Mouse (Mus musculus) embryonic facial prominence, embryonic 11.5 days (tissue): ENCODE measurements at regions not wholly inside any gene's neighbourhood (a gene's known extent, or its start where the extent isn't known, plus 50 kb on each side); places are given as distances from the start of the nearest gene placed in this dataset.

Experiments
- ATAC-seq: fragments of 200-750 bp; cut with Nextera tagmentation; replicated peaks from 2 replicates; pipeline ENCODE4 v1.8.0; 2017; ENCODE audit warnings: low read depth; ENCODE audit not compliant: insufficient number of reproducible peaks, low FRiP score, low TSS enrichment
- DNase-seq: peaks from one replicate; pipeline ENCODE4 v3.0.0-alpha.2; 2015; ENCODE audit warnings: low spot score
- H3K27ac ChIP-seq: fragments of 300-500 bp; sonication (generic); replicated peaks from 2 replicates; pipeline ENCODE4 v1.5.1; 2014; ENCODE audit warnings: mild to moderate bottlenecking, low read depth, low read length, control low read depth
- H3K27me3 ChIP-seq: fragments of 300-500 bp; sonication (generic); 2 replicates; pipeline ENCODE4 v1.6.1; 2014; ENCODE audit warnings: mild to moderate bottlenecking, low read length, moderate library complexity, mixed read lengths; ENCODE audit not compliant: control insufficient read depth, insufficient read depth
- H3K36me3 ChIP-seq: fragments of 300-500 bp; sonication (generic); replicated peaks from 2 replicates; pipeline ENCODE4 v1.6.1; 2014; ENCODE audit warnings: low read depth, mild to moderate bottlenecking, low read length, moderate library complexity, mixed read lengths; ENCODE audit not compliant: control insufficient read depth, insufficient read depth
- H3K4me1 ChIP-seq: fragments of 300-500 bp; sonication (generic); 2 replicates; pipeline ENCODE4 v1.6.1; 2014; ENCODE audit warnings: low read length, mixed read lengths; ENCODE audit not compliant: control insufficient read depth, insufficient read depth
- H3K4me2 ChIP-seq: fragments of 300-500 bp; sonication (generic); 2 replicates; pipeline ENCODE4 v1.6.1; 2014; ENCODE audit warnings: low read depth, mild to moderate bottlenecking, control low read depth, low read length, moderate library complexity
- H3K4me3 ChIP-seq: fragments of 300-500 bp; sonication (generic); 2 replicates; pipeline ENCODE4 v1.5.1; 2014; ENCODE audit warnings: low read depth, low read length, control low read depth
- H3K9ac ChIP-seq: fragments of 300-500 bp; sonication (generic); replicated peaks from 2 replicates; pipeline ENCODE4 v1.6.1; 2014; ENCODE audit warnings: mild to moderate bottlenecking, control low read depth, low read length
- H3K9me3 ChIP-seq: fragments of 300-500 bp; sonication (generic); replicated peaks from 2 replicates; pipeline ENCODE4 v1.6.1; 2016; ENCODE audit warnings: mild to moderate bottlenecking, low read length, inconsistent platforms, mixed read lengths; ENCODE audit not compliant: control insufficient read depth
- WGBS: fragments of 180-500 bp; shearing (Covaris S2); extraction: QIAGEN DNeasy Blood & Tissue Kit; methylation state at CpG from one replicate; pipeline ENCODE4 v1.1.7; 2014; 5-methylcytosine and 5-hydroxymethylcytosine counted together

- ATAC-seq (no peak), DNase-seq (no peak)
- H3K9ac ChIP-seq: no peak overlapping the region
- no peaks in the 10 kb centered on the region for H3K9me3 ChIP-seq
- no peaks in the 10 kb centered on the region for H3K4me1 ChIP-seq
- H3K4me2 ChIP-seq: no peak overlapping the region
- no peaks in the 10 kb centered on the region for H3K36me3 ChIP-seq
- no peaks in the 10 kb centered on the region for H3K27me3 ChIP-seq
- no peak overlapping the region for H3K27ac ChIP-seq
- 70% methylated on average over 1 of the region's 1 CpGs for WGBS
- no peak overlapping the region for H3K4me3 ChIP-seq
These were observed 778.5 kb downstream of the Nova1 start for GRCm38 (mm10) chr12:46040216-46040615.

DNA sequence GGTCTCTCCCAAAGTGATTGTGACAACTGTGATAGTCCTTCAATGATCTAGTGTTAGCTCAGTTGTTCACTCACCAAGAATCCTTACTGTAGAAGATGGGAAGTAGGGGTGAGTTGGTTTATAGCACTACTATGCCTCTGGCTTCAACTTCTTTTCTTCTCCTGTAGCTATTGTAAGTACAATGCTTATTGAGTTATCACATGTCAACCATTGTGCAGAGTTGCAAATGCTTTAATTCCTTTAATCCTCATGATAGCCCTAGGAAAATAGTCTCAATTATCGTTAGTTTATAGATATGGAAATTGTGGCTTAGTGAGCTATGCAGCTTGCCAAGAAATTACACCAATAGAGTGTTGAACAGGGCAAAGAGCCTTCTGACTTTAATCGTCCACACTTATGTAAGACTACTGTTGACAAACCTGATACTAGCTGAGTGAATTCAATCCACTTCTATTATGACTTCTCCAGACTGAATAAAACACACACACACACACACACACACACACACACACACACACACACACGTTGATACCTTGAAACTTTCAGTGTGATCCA lies 782.1 kb downstream of the Nova1 start:
- Histone ChIP-seq H3K27ac (no peak overlapping the region), H3K36me3 (no peaks in the 10 kb centered on the region), H3K4me1 (no peaks in the 10 kb centered on the region), H3K27me3 (no peaks in the 10 kb centered on the region), H3K4me3 (no peak overlapping the region), H3K9ac (no peak overlapping the region), H3K9me3 (no peaks in the 10 kb centered on the region), H3K4me2 (no peak overlapping the region)
- DNase-seq (no peak), ATAC-seq (no peak)
- 78% methylated on average over 3 of the region's 3 CpGs for WGBS

GRCm38 (mm10) chr12:46025266-46025665 lies 793.5 kb downstream of the Nova1 start:
- ATAC-seq (no peak), DNase-seq (no peak)
- Histone ChIP-seq H3K4me3 (no peak overlapping the region), H3K9ac (no peak overlapping the region), H3K27ac (no peak overlapping the region), H3K36me3 (no peaks in the 10 kb centered on the region), H3K9me3 (no peaks in the 10 kb centered on the region), H3K4me2 (no peak overlapping the region), H3K27me3 (no peaks in the 10 kb centered on the region), H3K4me1 (no peaks in the 10 kb centered on the region)
- WGBS: 87% methylated on average over 5 of the region's 5 CpGs

- no peaks in the 10 kb centered on the region for H3K27me3 ChIP-seq
- no peak overlapping the region for H3K9ac ChIP-seq
- DNase-seq (no peak), ATAC-seq (no peak)
- no peaks in the 10 kb centered on the region for H3K36me3 ChIP-seq
- no peaks in the 10 kb centered on the region for H3K4me1 ChIP-seq
- H3K4me2 ChIP-seq: no peak overlapping the region
- no peak overlapping the region for H3K27ac ChIP-seq
- no peaks in the 10 kb centered on the region for H3K9me3 ChIP-seq
- 75% methylated on average over 4 of the region's 4 CpGs for WGBS
- H3K4me3 ChIP-seq: no peak overlapping the region
These were observed 797.2 kb downstream of the Nova1 start for GRCm38 (mm10) chr12:46021546-46021910.

GRCm38 (mm10) chr12:46020835-46021545 lies 797.7 kb downstream of the Nova1 start:
- H3K4me1 ChIP-seq: no peaks in the 10 kb centered on the region
- no peak overlapping the region for H3K9ac ChIP-seq
- DNase-seq (peak; percentile 0), ATAC-seq (no peak)
- H3K27me3 ChIP-seq: no peaks in the 10 kb centered on the region
- 74% methylated on average over 6 of the region's 6 CpGs for WGBS
- no peaks in the 10 kb centered on the region for H3K9me3 ChIP-seq
- H3K36me3 ChIP-seq: no peaks in the 10 kb centered on the region
- no peak overlapping the region for H3K27ac ChIP-seq
- no peak overlapping the region for H3K4me2 ChIP-seq
- no peak overlapping the region for H3K4me3 ChIP-seq

- no peak for ATAC-seq
- Histone ChIP-seq H3K4me3 (no peak overlapping the region), H3K9ac (no peak overlapping the region), H3K9me3 (no peaks in the 10 kb centered on the region), H3K27ac (no peak overlapping the region), H3K36me3 (no peaks in the 10 kb centered on the region), H3K27me3 (no peaks in the 10 kb centered on the region), H3K4me2 (no peak overlapping the region), H3K4me1 (no peaks in the 10 kb centered on the region)
- DNase-seq: no peak
These were observed 840.9 kb downstream of the Nova1 start for GRCm38 (mm10) chr12:45977691-45978414.

DNA sequence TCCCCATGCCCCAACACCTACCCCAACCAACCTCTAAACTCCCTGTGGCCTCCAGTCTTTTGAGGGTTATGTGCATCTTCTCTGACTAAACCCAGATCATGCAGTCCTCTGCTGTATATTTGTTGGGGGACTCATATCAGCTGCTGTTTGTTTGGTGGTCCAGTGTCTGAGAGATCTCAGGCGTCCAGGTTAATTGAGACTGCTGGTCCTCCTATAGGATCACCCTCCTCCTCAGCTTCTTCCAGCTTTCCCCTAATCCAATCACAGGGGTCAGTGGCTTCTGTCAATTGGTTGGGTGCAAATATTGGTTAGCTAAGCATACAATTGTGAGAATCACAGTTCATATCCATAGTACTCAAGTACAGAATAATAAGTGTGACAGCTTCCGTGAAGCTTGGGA lies 842.9 kb downstream of the Nova1 start:
- H3K27me3 ChIP-seq: no peaks in the 10 kb centered on the region
- H3K9me3 ChIP-seq: no peaks in the 10 kb centered on the region
- H3K36me3 ChIP-seq: no peaks in the 10 kb centered on the region
- no peak overlapping the region for H3K9ac ChIP-seq
- no peak for ATAC-seq
- no peak overlapping the region for H3K4me2 ChIP-seq
- H3K4me3 ChIP-seq: no peak overlapping the region
- WGBS: 71% methylated on average over 2 of the region's 2 CpGs
- H3K27ac ChIP-seq: no peak overlapping the region
- no peaks in the 10 kb centered on the region for H3K4me1 ChIP-seq
- no peak for DNase-seq

- Histone ChIP-seq H3K36me3 (no peaks in the 10 kb centered on the region), H3K4me3 (no peak overlapping the region), H3K4me1 (no peaks in the 10 kb centered on the region), H3K4me2 (no peak overlapping the region), H3K27ac (no peak overlapping the region), H3K9me3 (no peaks in the 10 kb centered on the region), H3K9ac (no peak overlapping the region), H3K27me3 (no peaks in the 10 kb centered on the region)
- 73% methylated on average over 2 of the region's 2 CpGs for WGBS
- DNase-seq: no peak
- ATAC-seq: no peak
These were observed 848.3 kb downstream of the Nova1 start for GRCm38 (mm10) chr12:45970472-45970871.
